Mouse (Mus musculus) layer of hippocampus, adult 11-12 months (tissue): ENCODE results near the gene Pigc.

ENCODE experiments used
- DNase-seq: peaks from one replicate; pipeline ENCODE4 v3.0.0; 2022; ENCODE audit warnings: low spot score

Gene Pigc

GRCm38 (mm10) chr1:162008631-162009067 is 39.7 kb downstream of the Pigc start:
- no peak for DNase-seq

GRCm38 (mm10) chr1:162009086-162009485 is 40.1 kb downstream of the Pigc start:
- DNase-seq = no peak

- no peak for DNase-seq
Measured at GRCm38 (mm10) chr1:162011523-162012245, 42.7 kb downstream of the Pigc start.

- no peak for DNase-seq
Measured at GRCm38 (mm10) chr1:162013561-162013960, 44.6 kb downstream of the Pigc start.

- no peak for DNase-seq
Measured at GRCm38 (mm10) chr1:162015247-162015862, 46.4 kb downstream of the Pigc start.

- DNase-seq = no peak
Measured at GRCm38 (mm10) chr1:162016982-162017381, 48.0 kb downstream of the Pigc start.

- DNase-seq = no peak
Measured at GRCm38 (mm10) chr1:162017975-162018600, 49.1 kb downstream of the Pigc start.

- DNase-seq = no peak
Measured at GRCm38 (mm10) chr1:162018601-162018977, 49.6 kb downstream of the Pigc start.

- no peak for DNase-seq
Measured at GRCm38 (mm10) chr1:162020303-162020731, 51.3 kb downstream of the Pigc start.

- DNase-seq = no peak
Measured at GRCm38 (mm10) chr1:162020766-162021165, 51.8 kb downstream of the Pigc start.
